Mouse (Mus musculus) liver, embryonic 14.5 days (tissue): ENCODE measurements around the gene Krba1. TPM values are rescaled to one million over a fixed set of nuclear protein-coding genes. Genes with fewer than 3 reads are reported as not detected.

Experiments
- ATAC-seq: fragments of 200-750 bp; cut with Nextera tagmentation; 2 replicates; pipeline ENCODE4 v1.8.0; 2017; ENCODE audit warnings: moderate number of reproducible peaks, mild to moderate bottlenecking, moderate library complexity; ENCODE audit not compliant: insufficient read depth
- DNase-seq, 3 experiments: peaks; one replicate each; pipeline ENCODE4 v3.0.0-alpha.2; 2012 to 2013; ENCODE audit warnings: low read depth in 3 of 3, low spot score in 3 of 3
- H3K27ac ChIP-seq: fragments of 300-500 bp; sonication (generic); 2 replicates; pipeline ENCODE4 v1.5.1; 2014; ENCODE audit warnings: moderate library complexity, mild to moderate bottlenecking, control low read depth, inconsistent platforms
- H3K27me3 ChIP-seq: fragments of 300-500 bp; sonication (generic); 2 replicates; pipeline ENCODE4 v1.6.1; 2014; ENCODE audit warnings: mild to moderate bottlenecking, low read length, moderate library complexity; ENCODE audit not compliant: control insufficient read depth, insufficient read depth
- H3K36me3 ChIP-seq: fragments of 300-500 bp; sonication (generic); replicated peaks from 2 replicates; pipeline ENCODE4 v1.6.1; 2014; ENCODE audit warnings: low read depth; ENCODE audit not compliant: control insufficient read depth, insufficient read depth
- H3K4me1 ChIP-seq, 2 experiments: fragments of 200-500 bp in 1 of 2; fragments of 300-500 bp in 1 of 2; sonication (generic) in 1 of 2; replicated peaks; 2 replicates each; pipeline ENCODE4 v1.6.1; 2012 to 2014; ENCODE audit warnings: antibody characterized with exemption in 1 of 2, inconsistent platforms in 1 of 2, low read length in 1 of 2; ENCODE audit not compliant: control insufficient read depth in 2 of 2, insufficient read depth in 2 of 2
- H3K4me2 ChIP-seq: fragments of 300-500 bp; sonication (generic); 2 replicates; pipeline ENCODE4 v1.6.1; 2014; ENCODE audit warnings: low read depth, mild to moderate bottlenecking, control low read depth, moderate library complexity
- H3K4me3 ChIP-seq, 2 experiments: fragments of 200-500 bp in 1 of 2; fragments of 300-500 bp in 1 of 2; sonication (generic) in 1 of 2; 2 replicates each; pipeline ENCODE4 v1.5.1; 2012 to 2014; ENCODE audit warnings: low read depth in 2 of 2, low read length in 2 of 2, mild to moderate bottlenecking in 2 of 2, control low read depth in 1 of 2, inconsistent platforms in 1 of 2, moderate library complexity in 1 of 2; ENCODE audit not compliant: insufficient read depth in 1 of 2
- H3K9ac ChIP-seq: fragments of 300-500 bp; sonication (generic); replicated peaks from 2 replicates; pipeline ENCODE4 v1.6.1; 2014; ENCODE audit warnings: mild to moderate bottlenecking, control low read depth, moderate library complexity
- H3K9me3 ChIP-seq: fragments of 300-500 bp; sonication (generic); 2 replicates; pipeline ENCODE4 v1.6.1; 2016; ENCODE audit warnings: low read length, mixed read lengths; ENCODE audit not compliant: control insufficient read depth
- CTCF ChIP-seq: IDR thresholded peaks from 2 replicates; pipeline ENCODE4 v1.5.1; 2016; ENCODE audit warnings: antibody characterized with exemption, low read depth, control low read depth
- EP300 ChIP-seq: IDR thresholded peaks from 2 replicates; pipeline ENCODE4 v1.6.1; 2016; ENCODE audit warnings: antibody characterized with exemption, low read depth
- WGBS: fragments of 180-500 bp; shearing (Covaris S2); extraction: QIAGEN DNeasy Blood & Tissue Kit; methylation state at CpG from one replicate; pipeline ENCODE4 v1.1.7; 2014; ENCODE audit not compliant: insufficient replicate concordance; 5-methylcytosine and 5-hydroxymethylcytosine counted together
- polyA plus RNA-seq, 2 experiments: library from polyadenylated mRNA; depleted of rRNA in 1 of 2; stranded (reverse) in 1 of 2; unstranded in 1 of 2; fragments of >200 nt; fragmentation: Nextera tagmentation in 1 of 2; extraction: Ambion mirVana in 1 of 2; gene quantifications; 2 replicates each; pipeline versions ENCODE4 v1.2.1 to v1.2.3; 2012 to 2014

Krba1 gene
- polyA plus RNA-seq (2012; rRNA removed) (1.6 and 2.0 TPM in 2 replicates), polyA plus RNA-seq (2014; fragmentation: Nextera tagmentation; extraction: Ambion mirVana) (0.94 and 1.0 TPM in 2 replicates)

DNA sequence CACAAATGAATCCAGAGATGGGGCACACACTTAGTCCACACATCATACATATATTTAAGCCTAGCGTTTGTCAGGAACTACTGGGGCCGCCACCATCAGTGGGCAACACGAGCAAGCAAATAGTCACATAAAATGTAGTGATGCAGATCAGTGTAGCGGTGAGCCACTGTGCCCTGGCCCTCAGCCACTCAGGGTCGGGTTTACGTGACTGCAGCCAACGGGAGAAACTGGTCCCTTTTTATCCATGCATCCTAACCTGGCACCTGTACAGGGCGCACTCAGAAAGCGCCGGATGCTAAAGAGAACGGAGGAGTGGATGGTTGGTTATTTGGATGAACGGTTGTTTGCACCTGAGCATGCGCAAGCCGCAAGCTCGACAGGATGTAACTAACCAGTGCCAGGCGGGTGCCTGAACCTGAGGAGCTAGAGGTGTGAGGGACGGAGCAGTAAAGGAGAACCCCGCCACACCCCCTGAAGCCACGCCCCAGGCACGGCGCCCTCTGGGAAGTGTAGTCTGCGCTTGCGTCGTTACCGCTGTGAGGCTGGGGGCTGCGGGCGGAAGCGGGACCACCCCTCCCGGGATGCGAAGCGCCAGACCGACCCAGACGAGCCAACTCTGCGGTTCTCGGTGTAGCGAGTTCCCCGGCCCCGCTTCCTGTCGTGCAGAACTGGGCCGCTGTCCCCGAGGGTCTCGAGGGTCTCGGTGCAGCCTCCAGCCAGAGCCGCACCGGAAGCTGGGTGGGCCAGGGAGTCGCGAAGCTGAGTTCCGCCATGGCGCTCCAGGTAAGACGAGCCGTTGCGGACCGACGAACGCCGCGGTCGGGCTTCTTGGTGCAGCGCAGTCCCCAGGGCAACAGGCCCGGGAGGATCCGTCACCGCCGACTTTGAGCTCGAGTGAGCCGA is at the start of gene Krba1:
Krba1 (plus strand) TSS at position 482 of the 903 bp plus-strand sequence.
- DNase-seq (peak; percentile 24 to 28 (median 28)), ATAC-seq (peak; percentile 77)
- 2% methylated on average over 65 of the region's 65 CpGs for WGBS
- Histone ChIP-seq H3K9me3 (no peaks in the 10 kb centered on the region), H3K36me3 (no peaks in the 10 kb centered on the region), H3K27me3 (no peaks in the 10 kb centered on the region), H3K4me1 (peaks cover 0 to 5% of the 10 kb centered on the region in 2 experiments; a peak in 2 of 4 replicates), H3K27ac (no peak within 1 kb of the TSS), H3K9ac (peak within 1 kb of the TSS; percentile 66), H3K4me2 (peak within 1 kb of the TSS; percentile 77), H3K4me3 (peak within 1 kb of the TSS; percentile 68 to 73)
- TF ChIP-seq CTCF (no peak), EP300 (no peak)

DNA sequence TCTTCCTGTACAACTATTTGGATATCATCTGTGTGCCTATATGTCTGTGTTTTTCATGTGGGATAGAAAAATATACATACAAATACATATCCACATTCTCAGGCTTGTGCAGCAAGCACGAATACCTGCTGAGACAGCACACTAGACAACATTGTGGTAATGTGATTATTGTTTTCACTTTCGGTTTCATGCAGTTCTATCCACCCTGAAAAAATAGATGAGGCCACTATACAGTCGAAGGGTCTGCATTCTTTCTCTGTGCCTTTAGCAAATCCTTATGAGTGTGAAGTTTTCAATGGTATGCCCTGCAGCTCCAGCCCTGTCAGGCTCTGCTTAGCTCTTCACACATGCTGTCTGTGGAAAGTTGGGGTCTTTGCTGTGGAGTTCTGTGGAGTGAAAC is 36.5 kb upstream of the Krba1 start:
- TF ChIP-seq CTCF (no peak), EP300 (no peak)
- no peak for DNase-seq
- Histone ChIP-seq H3K27me3 (no peaks in the 10 kb centered on the region), H3K4me3 (no peak overlapping the region), H3K4me2 (no peak overlapping the region), H3K4me1 (no peaks in the 10 kb centered on the region), H3K9me3 (no peaks in the 10 kb centered on the region), H3K9ac (no peak overlapping the region), H3K36me3 (no peaks in the 10 kb centered on the region), H3K27ac (no peak overlapping the region)
- ATAC-seq, result no peak
- 42% methylated on average over 3 of the region's 3 CpGs for WGBS

DNA sequence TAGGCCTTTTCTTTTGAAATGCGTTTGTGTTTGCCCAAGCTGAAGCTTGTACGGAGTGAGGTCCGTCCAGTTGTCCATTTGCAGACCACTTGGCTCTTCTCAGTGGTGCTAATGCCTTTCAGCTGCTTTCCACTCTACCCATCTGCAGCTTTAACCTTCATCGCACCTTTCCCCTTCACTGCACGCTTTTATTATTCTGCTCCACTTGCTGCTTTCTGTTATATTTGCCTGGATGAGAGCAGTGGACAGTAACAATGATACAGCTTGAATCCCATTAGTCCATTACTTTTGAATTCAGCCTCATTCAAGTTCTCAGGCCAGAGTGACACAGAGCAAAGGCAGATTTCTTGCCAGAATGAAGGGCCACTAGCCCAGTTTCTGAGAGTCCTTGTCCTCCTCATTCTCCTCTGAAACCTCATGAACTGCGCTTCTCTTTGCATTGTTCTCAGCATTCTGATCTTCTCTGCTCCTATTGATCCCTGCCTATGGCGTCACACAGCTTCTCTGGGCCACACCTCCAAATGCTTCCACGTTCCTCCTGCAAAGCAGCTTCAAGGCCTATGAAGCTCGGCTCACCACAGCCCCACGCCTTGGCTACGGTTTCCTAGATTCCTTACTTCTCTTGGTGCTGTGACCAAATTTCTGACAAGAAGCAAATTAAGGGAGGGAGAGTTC is 28.9 kb upstream of the Krba1 start:
- no peak overlapping the region for H3K4me2 ChIP-seq
- ATAC-seq (no peak), DNase-seq (no peak)
- H3K27ac ChIP-seq, result no peak overlapping the region
- H3K36me3 ChIP-seq, result no peaks in the 10 kb centered on the region
- H3K9me3 ChIP-seq, result no peaks in the 10 kb centered on the region
- no peaks in the 10 kb centered on the region for H3K4me1 ChIP-seq
- H3K27me3 ChIP-seq, result no peaks in the 10 kb centered on the region
- H3K4me3 ChIP-seq, result no peak overlapping the region
- no peak for TF ChIP-seq EP300
- no peak for TF ChIP-seq CTCF
- no peak overlapping the region for H3K9ac ChIP-seq
- 60% methylated on average over 11 of the region's 11 CpGs for WGBS

DNA sequence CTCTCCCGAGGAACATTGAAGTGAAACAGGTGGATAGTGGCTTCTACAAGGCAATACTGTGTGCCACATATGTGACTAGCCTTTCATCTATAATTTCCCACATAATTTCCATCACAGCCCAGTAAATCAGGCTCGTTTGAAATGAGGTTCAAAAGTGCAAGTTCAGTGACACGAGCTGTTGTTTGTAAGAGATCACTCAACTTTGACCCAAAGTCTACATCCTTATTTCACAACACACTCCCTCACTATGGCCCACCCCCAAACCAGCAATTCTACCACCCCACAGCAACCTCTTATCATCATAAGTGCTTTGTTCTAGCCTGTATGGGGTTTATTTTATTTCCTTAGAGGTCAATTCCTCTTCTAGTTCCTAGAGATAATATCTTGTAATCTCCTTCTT is 7.2 kb upstream of the Krba1 start:
- H3K27me3 ChIP-seq, result no peaks in the 10 kb centered on the region
- H3K9me3 ChIP-seq, result no peaks in the 10 kb centered on the region
- DNase-seq, result no peak
- 35% methylated on average over 3 of the region's 3 CpGs for WGBS
- no peak for ATAC-seq
- no peak overlapping the region for H3K27ac ChIP-seq
- no peaks in the 10 kb centered on the region for H3K36me3 ChIP-seq
- no peak overlapping the region for H3K9ac ChIP-seq
- no peak overlapping the region for H3K4me2 ChIP-seq
- H3K4me1 ChIP-seq, result no peaks in the 10 kb centered on the region
- H3K4me3 ChIP-seq, result no peak overlapping the region
- TF ChIP-seq EP300 (no peak), CTCF (no peak)

DNA sequence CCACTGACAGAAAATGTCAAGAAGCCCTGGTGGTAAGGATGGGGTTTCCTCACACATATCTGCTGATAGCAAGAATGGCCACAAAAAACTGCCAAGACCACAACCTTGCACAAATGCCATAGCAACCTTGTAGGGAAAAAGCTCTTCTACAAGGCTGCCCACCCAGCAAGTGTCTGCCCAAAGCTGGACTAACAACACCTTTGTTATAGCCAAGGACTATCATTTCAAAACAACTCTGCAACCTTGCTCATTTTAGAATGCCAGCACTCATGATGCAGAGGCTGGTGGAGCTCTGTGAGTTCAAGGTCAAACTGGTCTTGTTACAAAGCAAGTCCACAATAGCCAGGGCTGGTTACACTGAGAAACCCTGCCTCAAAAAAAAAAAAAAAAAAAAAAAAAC is 1.6 kb upstream of the Krba1 start:
- Histone ChIP-seq H3K9me3 (no peaks in the 10 kb centered on the region), H3K36me3 (no peaks in the 10 kb centered on the region), H3K4me3 (no peak overlapping the region), H3K4me1 (peaks cover 0 to 5% of the 10 kb centered on the region in 2 experiments; a peak in 2 of 4 replicates), H3K27me3 (no peaks in the 10 kb centered on the region), H3K27ac (no peak overlapping the region), H3K4me2 (no peak overlapping the region), H3K9ac (no peak overlapping the region)
- no peak for TF ChIP-seq EP300
- TF ChIP-seq CTCF, result no peak
- DNase-seq (no peak), ATAC-seq (no peak)
